Mouse (Mus musculus): ENCODE measurements around the gene Olig1. TPM values are rescaled to one million over a fixed set of nuclear protein-coding genes. Genes with fewer than 3 reads are reported as not detected.

The Olig1 gene
- polyA plus RNA-seq, 1 experiment from 2014 or later, result 0.13 TPM

Other genes starting within 250 kb of the Olig1 start
- 45.0 and 45.6 TPM in 2 replicates for gene Paxbp1, start 225.2 kb upstream of the Olig1 start, polyA plus RNA-seq (2015; fragmentation: Nextera tagmentation; extraction: Ambion mirVana)
- gene 4932438H23Rik, start 174.7 kb upstream of the Olig1 start, polyA plus RNA-seq (2015; fragmentation: Nextera tagmentation; extraction: Ambion mirVana), result 0.26 and 0.53 TPM in 2 replicates
- gene Olig2, start 44.3 kb upstream of the Olig1 start, polyA plus RNA-seq (2015; fragmentation: Nextera tagmentation; extraction: Ambion mirVana), result not detected in 2 replicates
- 43.9 and 44.5 TPM in 2 replicates for gene Ifnar2, start 103.0 kb downstream of the Olig1 start, polyA plus RNA-seq (2015; fragmentation: Nextera tagmentation; extraction: Ambion mirVana)
- not detected in 2 replicates for gene Gm21970, start 121.9 kb downstream of the Olig1 start, polyA plus RNA-seq (2015; fragmentation: Nextera tagmentation; extraction: Ambion mirVana)
- gene Il10rb, start 136.4 kb downstream of the Olig1 start, polyA plus RNA-seq (2015; fragmentation: Nextera tagmentation; extraction: Ambion mirVana), result 64.8 and 74.4 TPM in 2 replicates
- 40.1 and 42.0 TPM in 2 replicates for gene Ifnar1, start 215.5 kb downstream of the Olig1 start, polyA plus RNA-seq (2015; fragmentation: Nextera tagmentation; extraction: Ambion mirVana)

Measured in intestine, embryonic 15.5 days (tissue).